ENCODE assay signal across 10 mouse cellular contexts in the genomic region with DNA sequence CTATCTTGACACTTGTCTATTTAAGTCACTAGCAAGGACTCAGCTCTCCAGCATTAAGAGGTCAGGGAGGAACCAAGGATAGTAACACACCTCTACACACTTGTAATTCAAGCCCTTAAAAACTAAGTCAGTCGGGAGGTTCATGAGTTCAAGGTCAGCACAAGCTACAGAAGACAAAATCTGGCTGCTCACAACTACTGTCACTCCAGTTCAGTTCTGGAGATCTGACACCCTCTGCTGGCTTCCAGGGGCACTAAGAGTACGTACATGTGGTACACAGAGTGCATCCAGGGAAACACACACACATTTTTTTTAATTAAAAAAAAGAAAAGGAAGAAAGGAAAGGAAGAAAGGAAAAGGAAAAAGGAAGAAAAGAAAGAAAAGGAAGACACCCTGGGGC. TPM values are rescaled to one million over a fixed set of nuclear protein-coding genes. Genes with fewer than 3 reads are reported as not detected.
DNase-seq lines count a peak whose midpoint lies in the region; ATAC-seq and TF ChIP-seq lines count a peak whose summit lies in the region.
"Had no signal": no experiment of that assay in that cellular context is flagged by ENCODE, and none has a peak within 500 bp of the region (broad histone marks: within the 10 kb centered on the region; RNA-seq: fewer than 3 reads in every experiment).

No protein-coding gene starts in this region.

- no peaks in the 10 kb centered on the region for H3K4me1 ChIP-seq in liver, embryonic 14.5 days (replicated peaks; ENCODE audit: control insufficient read depth in 2 of 2, insufficient read depth in 2 of 2, low read length in 1 of 2)
- H3K4me1 ChIP-seq in liver, embryonic 12.5 days: no peaks in the 10 kb centered on the region
- peaks cover 22% of the 10 kb centered on the region for H3K4me1 ChIP-seq in E14TG2a.4 (replicated peaks; ENCODE audit: low read depth, low read length)

- H3K27me3 ChIP-seq in liver, embryonic 14.5 days (ENCODE audit: control insufficient read depth, insufficient read depth, low read length): no peaks in the 10 kb centered on the region
- H3K27me3 ChIP-seq in liver, embryonic 12.5 days (replicated peaks): no peaks in the 10 kb centered on the region
- H3K27me3 ChIP-seq in E14TG2a.4 (ENCODE audit: insufficient read depth, low read length): no peaks in the 10 kb centered on the region
- H3K27me3 ChIP-seq: limb, embryonic 15.5 days had no signal

- H3K27ac ChIP-seq in liver, embryonic 14.5 days: no peak overlapping the region
- no peak overlapping the region for H3K27ac ChIP-seq in liver, embryonic 12.5 days

- no peak for ATAC-seq in liver, embryonic 14.5 days (ENCODE audit: insufficient read depth)
- ATAC-seq in liver, embryonic 12.5 days: no peak

- peak; percentile 57 for DNase-seq in gastrocnemius, adult 18-20 months (ENCODE audit: low spot score)
- no peak for DNase-seq in gastrocnemius, postnatal 14 days
- no peak for DNase-seq in liver, embryonic 14.5 days (ENCODE audit: low read depth in 3 of 3, low spot score in 3 of 3)
- DNase-seq in brain, embryonic 14.5 days (ENCODE audit: low read depth): peak; percentile 52
- no peak for DNase-seq in ovary, postnatal 14 days (ENCODE audit: low spot score)
- DNase-seq: right cerebral cortex, postnatal 14 days had no signal

- H3K4me2 ChIP-seq in liver, embryonic 14.5 days (ENCODE audit: low read depth): no peak overlapping the region
- H3K4me2 ChIP-seq in liver, embryonic 12.5 days: no peak overlapping the region
- H3K4me2 ChIP-seq: limb, embryonic 15.5 days had no signal

- TF ChIP-seq CTCF in liver, embryonic 14.5 days (IDR thresholded peaks at IDR 0.05; ENCODE audit: low read depth): peak; percentile 36
- TF ChIP-seq CTCF in E14TG2a.4 (conservative IDR thresholded peaks at IDR 0.05; ENCODE audit: low read length): 0 out of 2 replicates have a peak, but pooled peaks have one; percentile 9
- peak; percentile 37; the same call in 1 of the 2 replicates for TF ChIP-seq CTCF in brain, embryonic 14.5 days (IDR thresholded peaks at IDR 0.05; ENCODE audit: borderline replicate concordance, extremely low read depth, insufficient read depth, insufficient read length)

- no peak for TF ChIP-seq EP300 in liver, embryonic 14.5 days (IDR thresholded peaks at IDR 0.05; ENCODE audit: low read depth)

- H3K36me3 ChIP-seq in liver, embryonic 14.5 days (replicated peaks; ENCODE audit: control insufficient read depth, insufficient read depth, low read depth): no peaks in the 10 kb centered on the region
- H3K36me3 ChIP-seq in liver, embryonic 12.5 days: peaks cover 8% of the 10 kb centered on the region; the same call in 1 of the 2 replicates
- H3K36me3 ChIP-seq in E14TG2a.4 (ENCODE audit: insufficient read depth, low read length): no peaks in the 10 kb centered on the region

- no peaks in the 10 kb centered on the region for H3K9me3 ChIP-seq in liver, embryonic 14.5 days (ENCODE audit: control insufficient read depth, low read length)
- no peaks in the 10 kb centered on the region for H3K9me3 ChIP-seq in liver, embryonic 12.5 days (replicated peaks)
- H3K9me3 ChIP-seq in E14TG2a.4 (ENCODE audit: low read length): no peaks in the 10 kb centered on the region
- H3K9me3 ChIP-seq: limb, embryonic 15.5 days had no signal

- no peak overlapping the region for H3K4me3 ChIP-seq in liver, embryonic 14.5 days (ENCODE audit: insufficient read depth in 1 of 2, low read depth in 2 of 2, low read length in 2 of 2)
- H3K4me3 ChIP-seq in liver, embryonic 12.5 days: no peak overlapping the region
- no peak overlapping the region for H3K4me3 ChIP-seq in E14TG2a.4 (replicated peaks; ENCODE audit: low read length)
- H3K4me3 ChIP-seq: limb, embryonic 15.5 days had no signal

- no peak for TF ChIP-seq POLR2A in brain, embryonic 14.5 days (IDR thresholded peaks at IDR 0.05; ENCODE audit: borderline replicate concordance, extremely low read depth, insufficient read depth, insufficient read length, poor library complexity, severe bottlenecking)

- no peak overlapping the region for H3K9ac ChIP-seq in liver, embryonic 14.5 days (replicated peaks)
- H3K9ac ChIP-seq in liver, embryonic 12.5 days: no peak overlapping the region
- H3K9ac ChIP-seq: limb, embryonic 15.5 days had no signal

- 41% methylated on average over 2 of the region's 2 CpGs for WGBS in liver, embryonic 14.5 days (ENCODE audit: insufficient replicate concordance)
- 54% methylated on average over 2 of the region's 2 CpGs for WGBS in liver, embryonic 12.5 days (ENCODE audit: insufficient replicate concordance)

- intact Hi-C loops in gastrocnemius, postnatal 14 days (cut with DNase I; ENCODE audit: low total_unique reads): loop anchor here (5.0 kb wide), 1 partner anchor 174 kb away; no protein-coding TSS in a partner anchor

RNA-seq across cellular contexts. Expression of gene Cnnm3, which starts 14.9 kb away (rescaled TPM):
- total RNA-seq in gastrocnemius, adult 18-20 months (2021): 10 to 100 TPM; 11.6 TPM
- total RNA-seq in gastrocnemius, postnatal 14 days (2021): 10 to 100 TPM in 1 of 2 experiments, 1 to 10 TPM in 1; 9.3 to 13.3 TPM
- 2.5 and 3.7 TPM in 2 replicates for polyA plus RNA-seq in liver, embryonic 14.5 days (2012; rRNA removed)
- 0.86 and 1.0 TPM in 2 replicates for polyA plus RNA-seq in liver, embryonic 14.5 days (2014; fragmentation: Nextera tagmentation; extraction: Ambion mirVana)
- polyA plus RNA-seq in liver, embryonic 12.5 days (2016; fragmentation: Nextera tagmentation; extraction: Ambion mirVana): 1.3 and 1.5 TPM in 2 replicates
- 33.6 TPM in 2 replicates for polyA plus RNA-seq in brain, embryonic 14.5 days (2012; rRNA removed)

RNA-seq across cellular contexts. Expression of gene Cnnm4, which starts 25.3 kb away (rescaled TPM):
- total RNA-seq in gastrocnemius, adult 18-20 months (2021): 1 to 10 TPM; 7.6 to 8.2 TPM
- total RNA-seq in gastrocnemius, postnatal 14 days (2021): 1 to 10 TPM; 4.6 to 5.4 TPM
- 0.85 and 0.89 TPM in 2 replicates for polyA plus RNA-seq in liver, embryonic 14.5 days (2012; rRNA removed)
- 2.1 and 2.2 TPM in 2 replicates for polyA plus RNA-seq in liver, embryonic 14.5 days (2014; fragmentation: Nextera tagmentation; extraction: Ambion mirVana)
- polyA plus RNA-seq in liver, embryonic 12.5 days (2016; fragmentation: Nextera tagmentation; extraction: Ambion mirVana): 3.8 and 4.0 TPM in 2 replicates
- 4.5 and 5.4 TPM in 2 replicates for polyA plus RNA-seq in brain, embryonic 14.5 days (2012; rRNA removed)

RNA-seq across cellular contexts. Expression of gene Ankrd23, which starts 40.0 kb away (rescaled TPM):
- 1,000 to 10,000 TPM; 3,219 to 3,282 TPM for total RNA-seq in gastrocnemius, adult 18-20 months (2021)
- total RNA-seq in gastrocnemius, postnatal 14 days (2021): 1,000 to 10,000 TPM; 1,005 to 1,120 TPM
- 2.3 TPM in 2 replicates for polyA plus RNA-seq in liver, embryonic 14.5 days (2012; rRNA removed)
- polyA plus RNA-seq in liver, embryonic 14.5 days (2014; fragmentation: Nextera tagmentation; extraction: Ambion mirVana): 0.59 and 0.80 TPM in 2 replicates
- polyA plus RNA-seq in liver, embryonic 12.5 days (2016; fragmentation: Nextera tagmentation; extraction: Ambion mirVana): 4.0 and 6.9 TPM in 2 replicates
- polyA plus RNA-seq in brain, embryonic 14.5 days (2012; rRNA removed): 18.1 and 19.8 TPM in 2 replicates

RNA-seq across cellular contexts. Expression of gene Gm42417, which starts 42.5 kb away (rescaled TPM):
- 1,000 to 10,000 TPM; 1,348 to 1,458 TPM for total RNA-seq in gastrocnemius, adult 18-20 months (2021)
- total RNA-seq in gastrocnemius, postnatal 14 days (2021): 100 to 1,000 TPM; 440 to 562 TPM
- not detected in 2 replicates for polyA plus RNA-seq in liver, embryonic 14.5 days (2012; rRNA removed)
- not detected in 2 replicates for polyA plus RNA-seq in liver, embryonic 14.5 days (2014; fragmentation: Nextera tagmentation; extraction: Ambion mirVana)
- 0.15 and 0.29 TPM in 2 replicates for polyA plus RNA-seq in liver, embryonic 12.5 days (2016; fragmentation: Nextera tagmentation; extraction: Ambion mirVana)
- 0.07 and 0.08 TPM in 2 replicates for polyA plus RNA-seq in brain, embryonic 14.5 days (2012; rRNA removed)
- total RNA-seq: layer of hippocampus, adult 18-20 months had no signal

RNA-seq across cellular contexts. Expression of gene Ankrd39, which starts 50.5 kb away (rescaled TPM):
- 1 to 10 TPM; 7.3 to 8.6 TPM for total RNA-seq in gastrocnemius, adult 18-20 months (2021)
- total RNA-seq in gastrocnemius, postnatal 14 days (2021): 1 to 10 TPM; 5.7 to 9.6 TPM
- 3.5 and 3.8 TPM in 2 replicates for polyA plus RNA-seq in liver, embryonic 14.5 days (2012; rRNA removed)
- 5.0 and 5.1 TPM in 2 replicates for polyA plus RNA-seq in liver, embryonic 14.5 days (2014; fragmentation: Nextera tagmentation; extraction: Ambion mirVana)
- 9.0 and 10.5 TPM in 2 replicates for polyA plus RNA-seq in liver, embryonic 12.5 days (2016; fragmentation: Nextera tagmentation; extraction: Ambion mirVana)
- 20.7 and 24.1 TPM in 2 replicates for polyA plus RNA-seq in brain, embryonic 14.5 days (2012; rRNA removed)

Comparison
In these comparisons a context has a peak if more than half of its experiments do, and no peak if none do; other contexts are left out.
1. DNase-seq: peak in gastrocnemius, adult 18-20 months (single experiment) and brain, embryonic 14.5 days (single experiment); none in gastrocnemius, postnatal 14 days (single experiment), liver, embryonic 14.5 days (0 of 3) and ovary, postnatal 14 days (single experiment).
2. Peak in every context shown above with its lines, with median percentiles within 50 percentile points of each other: CTCF ChIP-seq.